Mouse (Mus musculus): ENCODE measurements at regions not wholly inside any gene's neighbourhood (a gene's known extent, or its start where the extent isn't known, plus 50 kb on each side); places are given as distances from the start of the nearest gene placed in this dataset.

DNA sequence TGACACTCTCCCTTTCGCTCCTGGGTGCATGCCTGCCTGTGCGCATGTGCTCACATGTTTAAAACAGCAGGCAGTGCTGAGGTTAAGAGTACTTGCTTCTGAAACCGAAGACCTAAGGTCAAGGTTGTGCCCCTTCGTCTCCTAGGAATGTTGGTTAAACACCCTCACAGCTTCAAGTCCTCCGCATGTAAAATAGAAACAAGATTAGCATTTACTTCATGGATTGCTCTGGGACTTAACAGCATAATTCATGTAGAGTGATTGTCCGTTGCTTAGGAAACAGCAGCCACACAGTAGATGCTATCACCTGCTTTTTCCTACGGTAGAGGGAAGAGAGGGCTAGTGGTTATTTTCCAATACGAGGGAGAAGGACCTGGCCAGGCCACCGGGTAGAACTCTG is 107.4 kb upstream of the Pum3 start:
- DNase-seq (ENCODE audit: low read depth, low spot score): no peak
- Histone ChIP-seq H3K27me3 (ENCODE audit: control insufficient read depth in 1 of 2, insufficient read depth in 2 of 2, low read length in 2 of 2) (no peaks in the 10 kb centered on the region), H3K27ac (ENCODE audit: control insufficient read depth, low read depth, low read length) (no peak overlapping the region), H3K9me3 (replicated peaks; ENCODE audit: insufficient read depth, low read length) (no peaks in the 10 kb centered on the region), H3K4me1 (ENCODE audit: control insufficient read depth in 1 of 2, insufficient read depth in 2 of 2, low read length in 2 of 2) (no peaks in the 10 kb centered on the region), H3K9ac (ENCODE audit: control insufficient read depth, low read depth, low read length, poor library complexity, severe bottlenecking) (no peak overlapping the region), H3K36me3 (ENCODE audit: control insufficient read depth in 1 of 2, insufficient read depth in 2 of 2, low read length in 2 of 2) (no peaks in the 10 kb centered on the region), H3K79me2 (ENCODE audit: control insufficient read depth, insufficient read depth, low read length, poor library complexity) (no peaks in the 10 kb centered on the region), H3K4me3 (ENCODE audit: control insufficient read depth in 1 of 2, insufficient read depth in 1 of 2, low read depth in 2 of 2, low read length in 2 of 2) (no peak overlapping the region)
- TF ChIP-seq MAZ (IDR thresholded peaks at IDR 0.05; ENCODE audit: low read depth, low read length): no peak
- TF ChIP-seq MAX (IDR thresholded peaks at IDR 0.05; ENCODE audit: low read length): no peak
- TF ChIP-seq TBP (IDR thresholded peaks at IDR 0.05; ENCODE audit: low read depth, low read length): no peak
- no peak for TF ChIP-seq SMC3 (IDR thresholded peaks at IDR 0.05; ENCODE audit: low read depth, low read length)
- TF ChIP-seq JUND (IDR thresholded peaks at IDR 0.05; ENCODE audit: low read depth, low read length): no peak
- no peak for TF ChIP-seq MYC (IDR thresholded peaks at IDR 0.05; ENCODE audit: low read depth, low read length)
- no peak for TF ChIP-seq ZMIZ1 (IDR thresholded peaks at IDR 0.05; ENCODE audit: low read depth, low read length)
- no peak for TF ChIP-seq CTCF (IDR thresholded peaks at IDR 0.05 in 2 of 3, conservative IDR thresholded peaks at IDR 0.05 in 1 of 3; ENCODE audit: control insufficient read depth in 1 of 3, insufficient read depth in 1 of 3, low read depth in 2 of 3, low read length in 3 of 3, poor library complexity in 1 of 3, severe bottlenecking in 1 of 3)
- no peak for TF ChIP-seq TAL1 (IDR thresholded peaks at IDR 0.05; ENCODE audit: low read length)
- TF ChIP-seq MAFK (IDR thresholded peaks at IDR 0.05; ENCODE audit: borderline replicate concordance, low read depth, low read length): no peak
- TF ChIP-seq POLR2AphosphoS2 (IDR thresholded peaks at IDR 0.05; ENCODE audit: low read length): no peak
- no peak for TF ChIP-seq NRF1 (IDR thresholded peaks at IDR 0.05; ENCODE audit: insufficient read depth, low read depth, low read length, poor library complexity, severe bottlenecking)
- TF ChIP-seq ZC3H11A (IDR thresholded peaks at IDR 0.05; ENCODE audit: low read depth, low read length): no peak
- TF ChIP-seq ELF1 (IDR thresholded peaks at IDR 0.05; ENCODE audit: low read depth, low read length): no peak

DNA sequence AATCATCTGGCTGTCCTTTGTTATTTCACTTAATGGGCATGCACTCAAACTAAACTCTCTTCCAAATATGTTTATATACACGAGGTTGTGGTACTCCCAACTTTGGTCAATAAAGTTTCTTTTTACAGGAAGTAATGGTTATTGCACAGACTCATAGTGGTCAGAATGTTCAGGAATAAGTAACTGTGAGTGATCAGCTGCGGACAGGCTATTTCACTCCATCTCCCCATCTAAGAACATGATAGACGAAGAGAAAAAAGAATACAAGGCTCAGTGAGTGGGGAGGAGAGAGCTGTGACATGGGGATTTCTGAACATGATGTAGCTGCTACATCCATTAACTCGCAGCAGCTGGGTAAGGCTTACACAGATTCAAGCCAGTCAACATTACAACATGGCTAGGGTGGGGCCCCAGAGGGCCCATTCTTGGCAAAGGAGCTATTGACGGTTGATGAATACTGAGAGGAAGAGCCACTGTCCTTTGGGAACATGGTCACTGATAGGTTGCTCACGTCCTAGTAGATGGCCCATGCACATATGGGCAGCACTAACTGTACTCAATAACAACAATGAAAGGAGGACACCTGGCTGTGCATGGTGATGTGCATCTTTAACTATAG is 98.4 kb upstream of the Pum3 start:
- no peaks in the 10 kb centered on the region for H3K9me3 ChIP-seq (replicated peaks; ENCODE audit: insufficient read depth, low read length)
- no peak for DNase-seq (ENCODE audit: low read depth, low spot score)
- no peak overlapping the region for H3K9ac ChIP-seq (ENCODE audit: control insufficient read depth, low read depth, low read length, poor library complexity, severe bottlenecking)
- H3K27me3 ChIP-seq (ENCODE audit: control insufficient read depth in 1 of 2, insufficient read depth in 2 of 2, low read length in 2 of 2): no peaks in the 10 kb centered on the region
- no peak overlapping the region for H3K4me3 ChIP-seq (ENCODE audit: control insufficient read depth in 1 of 2, insufficient read depth in 1 of 2, low read depth in 2 of 2, low read length in 2 of 2)
- H3K4me1 ChIP-seq (ENCODE audit: control insufficient read depth in 1 of 2, insufficient read depth in 2 of 2, low read length in 2 of 2): no peaks in the 10 kb centered on the region
- H3K79me2 ChIP-seq (ENCODE audit: control insufficient read depth, insufficient read depth, low read length, poor library complexity): no peaks in the 10 kb centered on the region
- H3K36me3 ChIP-seq (ENCODE audit: control insufficient read depth in 1 of 2, insufficient read depth in 2 of 2, low read length in 2 of 2): no peaks in the 10 kb centered on the region
- no peak for TF ChIP-seq CTCF (IDR thresholded peaks at IDR 0.05 in 2 of 3, conservative IDR thresholded peaks at IDR 0.05 in 1 of 3; ENCODE audit: control insufficient read depth in 1 of 3, insufficient read depth in 1 of 3, low read depth in 2 of 3, low read length in 3 of 3, poor library complexity in 1 of 3, severe bottlenecking in 1 of 3)
- no peak overlapping the region for H3K27ac ChIP-seq (ENCODE audit: control insufficient read depth, low read depth, low read length)

All from MEL (cell line).